Mouse (Mus musculus) adrenal gland, postnatal 36 days (tissue): Measurements from ENCODE around the gene Ctcfl. TPM values are rescaled to one million over a fixed set of nuclear protein-coding genes. Genes with fewer than 3 reads are reported as not detected.
A peak's percentile ranks its signal among the peaks of the same experiment; 100 is the strongest.
"Not testable (repeated sequence)": the region's sequence is repeated elsewhere in the genome, so short reads cannot be mapped to it uniquely, and the experiment has no call there.

Source experiments
- DNase-seq, 2 experiments: peaks; one replicate each; pipeline ENCODE4 v3.0.0; 2021; ENCODE audit warnings: mixed read lengths in 1 of 2
- total RNA-seq, 2 experiments: library from RNA; stranded (reverse); gene quantifications; 2 replicates each; pipeline ENCODE4 v1.2.3; 2021

The Ctcfl gene
- total RNA-seq, 2 experiments from 2014 or later, result 0.10 TPM

GRCm38 (mm10) chr2:173143611-173144010 is 24.3 kb upstream of the Ctcfl start:
- peak; percentile 44 to 51 for DNase-seq

DNA sequence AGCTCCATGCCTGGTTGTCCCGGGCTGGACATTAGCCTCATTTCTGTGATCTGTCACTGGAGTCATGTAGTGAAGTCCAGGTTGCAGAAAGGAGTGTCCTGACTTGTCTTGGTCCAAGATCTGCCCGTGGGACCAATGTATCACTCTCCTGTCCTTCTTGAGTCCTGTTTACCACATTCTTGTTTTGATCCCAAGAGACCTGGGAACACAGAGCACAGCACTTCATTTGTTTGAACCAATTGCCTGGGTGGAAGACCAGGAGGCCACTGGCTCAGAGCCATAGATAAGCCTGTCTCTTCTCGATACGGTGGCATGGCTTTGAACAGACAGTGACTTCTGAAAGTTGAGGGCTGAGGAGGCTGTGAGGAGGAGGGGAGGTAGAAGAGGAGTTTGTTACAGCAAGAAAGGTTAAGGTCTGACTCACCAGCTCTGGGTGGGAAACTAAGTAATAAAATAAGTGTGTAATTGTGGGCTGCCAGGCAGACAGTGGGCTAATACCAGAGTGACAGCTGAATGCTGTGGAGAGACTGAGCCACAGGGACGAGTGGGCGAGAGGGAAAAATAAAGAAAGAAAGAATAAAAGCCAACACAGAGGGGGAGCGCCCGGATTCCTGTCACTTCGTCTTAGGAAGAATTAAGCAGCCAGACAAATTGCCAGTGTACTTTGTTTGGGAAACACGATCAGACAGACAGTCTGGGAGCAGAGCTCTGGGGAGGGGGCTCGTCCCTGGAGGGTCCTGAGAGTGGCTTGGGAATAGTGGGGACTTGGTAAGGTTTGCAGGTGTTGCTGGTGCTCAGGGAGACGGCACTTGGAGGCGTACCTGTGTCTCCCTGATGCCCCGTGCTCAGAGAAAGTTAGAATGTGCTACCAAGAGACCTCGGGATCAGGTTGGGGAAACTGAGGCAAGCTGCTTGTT is 19.3 kb upstream of the Ctcfl start:
- peak in 1 of 2 experiments; percentile 21 for DNase-seq

GRCm38 (mm10) chr2:173134695-173135094 is 15.4 kb upstream of the Ctcfl start:
- no peak for DNase-seq

DNA sequence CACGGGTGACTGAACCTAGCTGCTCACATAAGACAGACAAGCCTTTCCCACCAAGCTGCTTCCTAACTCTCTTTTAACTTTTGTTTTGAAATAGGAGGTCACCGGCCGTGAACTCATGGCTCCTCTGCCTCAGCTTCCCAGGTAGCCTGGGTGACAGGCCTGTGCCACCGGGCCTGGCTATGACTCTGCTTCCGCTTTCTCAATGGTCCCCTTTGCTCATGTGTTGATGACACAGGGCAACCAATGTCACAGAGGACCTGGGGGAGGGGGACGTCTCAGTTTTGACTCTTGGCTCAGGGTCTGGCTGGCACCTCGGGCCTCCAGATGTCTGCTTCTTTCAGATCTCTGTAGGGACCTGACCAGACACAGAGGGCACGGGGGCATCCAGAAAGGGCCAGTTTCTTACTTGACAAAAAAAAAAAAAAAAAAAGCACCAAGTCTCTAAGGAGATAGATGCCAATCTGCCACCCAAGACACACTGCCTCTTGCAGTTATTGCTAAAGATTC is 13.5 kb upstream of the Ctcfl start:
- peak in 1 of 2 experiments; percentile 49 for DNase-seq

DNA sequence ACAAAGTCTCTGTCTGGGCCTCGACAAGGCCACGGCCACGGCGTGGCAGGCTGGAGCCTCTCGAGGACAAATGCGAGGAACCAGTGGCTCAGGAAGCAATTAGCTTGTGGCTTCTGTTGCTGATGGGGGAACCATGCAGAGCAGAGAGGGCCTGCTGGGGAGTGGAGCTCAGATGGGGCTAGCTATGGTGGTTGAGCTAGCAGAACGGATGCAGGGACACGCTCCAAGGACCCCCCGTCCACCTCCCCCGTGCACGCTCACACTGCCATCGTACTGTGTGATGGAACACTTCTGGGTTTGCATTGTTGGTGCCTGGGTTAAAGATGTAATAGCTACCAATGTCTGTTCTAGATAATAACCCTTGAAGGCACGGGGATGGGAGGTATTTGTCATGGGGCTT is 12.9 kb upstream of the Ctcfl start:
- DNase-seq, result no peak

DNA sequence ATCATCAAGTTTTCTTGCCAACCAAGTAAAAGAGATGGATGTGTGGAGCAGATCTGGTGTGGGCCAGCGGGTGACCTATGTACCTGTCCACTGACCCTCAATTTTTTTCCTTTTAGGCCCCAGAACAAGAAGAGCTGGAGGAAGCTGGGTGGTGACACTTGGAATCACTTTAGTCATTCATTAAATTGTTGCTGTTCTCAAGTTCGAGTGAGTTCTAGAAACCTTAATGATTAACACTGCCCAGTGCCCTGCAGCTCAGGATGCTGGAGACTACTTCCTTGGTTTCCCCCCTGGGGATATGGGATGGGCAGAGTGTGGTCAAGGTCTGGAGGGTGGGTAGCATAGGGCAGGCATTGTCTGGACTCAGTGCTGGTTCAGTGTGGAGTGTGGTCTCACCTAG is 9.8 kb upstream of the Ctcfl start:
- DNase-seq, result no peak

DNA sequence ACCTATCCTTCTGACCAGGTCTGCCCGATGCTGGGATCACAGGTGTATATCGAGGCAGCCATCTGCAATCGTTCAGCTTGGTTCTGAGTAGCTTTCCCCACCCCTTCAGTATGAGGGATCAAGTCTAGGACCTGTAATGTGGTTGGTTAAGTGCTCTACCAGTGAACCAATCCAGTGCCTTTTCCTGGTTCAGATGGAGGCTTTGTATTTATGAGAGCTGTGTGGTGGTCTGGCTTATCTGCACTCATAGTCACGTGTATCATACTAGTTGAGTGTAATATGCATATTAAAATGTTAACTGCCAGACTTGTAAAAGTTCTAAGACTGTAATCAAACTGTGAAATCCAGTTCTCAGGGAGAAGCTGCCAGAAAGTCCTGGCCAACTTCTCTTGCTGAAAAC is 7.1 kb upstream of the Ctcfl start:
- no peak for DNase-seq

DNA sequence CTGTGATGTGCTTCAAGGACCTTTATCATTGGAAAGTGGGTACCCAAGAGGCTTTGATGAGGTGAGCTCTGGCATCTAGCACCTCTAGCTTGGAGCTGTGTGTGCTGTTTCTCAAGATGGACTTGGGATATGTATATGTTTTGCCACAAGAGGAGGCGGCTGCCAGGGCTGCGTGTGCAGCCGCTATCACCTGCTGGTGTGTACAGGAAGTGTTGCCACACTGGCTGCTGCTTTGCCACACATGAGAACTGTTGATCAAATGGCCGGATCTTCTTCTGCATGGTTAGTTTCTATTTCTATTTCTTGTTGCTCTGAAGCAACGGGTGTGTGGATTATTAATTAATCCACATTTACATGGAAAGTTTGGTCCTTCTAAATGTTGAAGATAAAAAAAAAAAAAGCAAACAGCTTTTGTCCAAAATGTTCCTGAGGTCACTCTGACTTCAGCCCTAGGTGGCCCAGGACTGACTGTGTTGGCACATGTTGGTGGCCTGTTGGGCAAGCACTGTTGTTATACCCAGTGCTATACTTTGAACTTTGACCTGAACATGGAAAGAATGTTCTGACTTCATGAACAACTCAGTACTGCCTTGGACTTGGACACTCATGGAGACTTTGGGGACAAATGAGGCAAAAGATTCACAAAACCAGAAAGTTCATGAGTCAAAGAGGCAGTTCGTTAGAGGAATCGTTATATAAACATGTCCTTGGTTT is 4.9 kb upstream of the Ctcfl start:
- peak in 1 of 2 experiments; percentile 18 for DNase-seq

DNA sequence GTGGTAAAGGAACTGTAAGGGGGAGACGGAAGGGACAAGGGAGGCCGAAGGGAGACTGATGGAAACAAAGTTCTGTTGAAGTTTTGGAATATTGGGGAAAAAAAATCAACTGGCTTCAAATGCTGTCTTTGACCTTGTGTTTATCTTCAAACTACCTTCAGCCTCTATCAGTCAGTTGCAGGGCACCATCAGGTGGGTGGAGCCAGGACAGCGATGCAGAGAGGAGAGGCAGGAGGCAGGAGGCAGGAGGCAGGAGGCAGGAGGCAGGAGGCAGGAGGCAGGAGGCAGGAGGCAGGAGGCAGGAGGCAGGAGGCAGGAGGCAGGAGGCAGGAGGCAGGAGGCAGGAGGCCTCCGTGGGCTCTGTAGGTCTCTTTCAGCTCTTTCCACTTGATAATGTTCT is 792 bp upstream of the Ctcfl start:
- not testable (repeated sequence) for DNase-seq

- not testable (repeated sequence) for DNase-seq
These were observed 5.5 kb downstream of the Ctcfl start for GRCm38 (mm10) chr2:173113796-173114195.

- no peak for DNase-seq
These were observed 8.8 kb downstream of the Ctcfl start for GRCm38 (mm10) chr2:173110571-173110970.

- no peak for DNase-seq
These were observed 9.8 kb downstream of the Ctcfl start for GRCm38 (mm10) chr2:173109510-173109909.

DNA sequence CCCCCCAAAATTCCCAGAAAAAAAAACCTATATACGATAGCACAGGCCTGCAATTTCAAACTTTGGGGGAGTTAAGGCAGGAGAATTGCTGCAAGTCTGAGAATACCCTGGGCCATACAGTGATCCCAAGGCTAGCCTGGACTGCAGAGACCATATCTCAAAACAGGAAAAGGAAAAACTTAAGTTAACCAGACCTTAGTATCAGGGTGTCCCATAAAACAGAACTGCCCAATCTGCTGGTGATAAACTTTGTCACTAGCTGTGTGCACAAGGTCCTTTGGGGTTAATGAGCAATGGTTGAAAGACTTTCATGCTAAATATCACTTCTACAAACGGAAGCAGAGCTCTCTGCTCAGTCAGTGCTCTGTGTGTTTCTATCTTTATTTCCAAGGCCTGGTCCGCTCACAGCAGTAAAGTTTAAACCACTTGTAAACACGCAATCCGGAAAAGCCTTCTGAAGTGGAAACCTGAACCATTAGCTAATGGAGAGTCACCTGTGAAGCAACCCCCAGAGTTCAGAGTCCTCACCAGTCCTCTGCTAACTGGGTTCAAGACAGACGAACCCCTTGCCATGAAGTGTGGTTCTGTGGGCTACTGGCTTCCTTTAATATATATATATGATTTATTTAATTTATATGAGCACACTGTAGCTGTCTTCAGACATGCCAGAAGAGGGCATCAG is 10.7 kb downstream of the Ctcfl start:
- DNase-seq, result no peak

DNA sequence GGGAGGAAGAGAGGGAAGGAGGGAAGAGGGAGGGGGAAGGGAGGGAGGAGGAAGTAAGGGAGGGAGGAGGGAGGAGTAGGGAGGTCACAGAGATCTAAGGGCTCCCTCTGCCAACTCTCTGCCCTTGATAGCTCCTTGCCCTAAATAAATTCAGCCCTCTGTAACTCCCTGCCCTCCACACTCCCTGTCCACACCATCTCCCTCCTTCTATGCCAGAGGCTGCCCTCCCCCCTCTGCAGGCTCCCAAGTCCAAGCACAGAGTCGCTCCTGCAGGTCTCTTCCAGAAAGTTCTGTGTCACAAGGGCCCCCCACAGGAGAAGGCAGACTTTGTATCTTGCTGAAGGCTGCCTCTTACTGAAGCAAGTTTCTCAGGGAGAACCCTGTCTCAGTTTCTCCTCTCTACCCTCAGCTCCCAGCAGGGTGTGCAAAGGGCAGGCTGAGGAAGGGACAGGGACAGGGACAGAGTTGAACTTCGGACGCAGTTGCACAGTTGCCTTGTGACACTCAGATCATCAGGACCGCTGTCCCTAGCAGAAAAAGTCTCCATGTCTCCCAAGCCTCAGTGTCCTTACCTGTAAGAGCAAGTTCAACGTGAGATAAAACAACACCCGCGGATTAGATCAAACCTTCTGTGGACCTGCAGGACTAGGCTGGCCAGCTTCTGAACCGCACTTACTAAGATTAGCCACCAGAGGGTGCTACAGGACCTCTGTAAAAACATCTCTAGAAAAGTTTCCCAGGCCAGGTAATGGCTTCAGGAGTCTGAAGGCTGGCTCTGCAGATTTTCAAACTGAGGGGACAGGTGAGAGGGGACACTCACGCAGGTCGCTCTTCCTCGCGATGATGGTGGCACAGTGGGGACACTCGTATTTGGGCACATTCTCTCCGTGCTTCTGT is 12.2 kb downstream of the Ctcfl start:
- peak; percentile 42 to 60 for DNase-seq

DNA sequence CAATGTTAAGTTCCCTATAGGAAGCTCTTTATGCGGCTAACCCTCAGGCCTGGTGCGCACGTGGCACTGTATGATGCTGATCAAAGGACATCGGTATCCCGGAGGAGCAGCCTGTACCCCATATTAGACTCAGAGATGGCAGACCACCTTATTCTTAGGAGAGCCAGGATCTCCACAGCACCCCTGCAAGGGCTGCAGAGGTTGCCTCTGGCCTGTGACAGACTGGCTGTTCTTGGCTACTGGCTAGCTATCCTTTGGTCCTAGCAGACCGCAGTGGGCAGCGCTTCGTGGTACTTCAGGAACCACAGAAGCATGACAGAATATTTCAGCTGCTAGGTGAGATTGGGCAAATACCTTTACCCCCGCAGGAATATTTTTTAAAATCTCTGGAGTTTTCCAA is 12.9 kb downstream of the Ctcfl start:
- DNase-seq, result no peak

DNA sequence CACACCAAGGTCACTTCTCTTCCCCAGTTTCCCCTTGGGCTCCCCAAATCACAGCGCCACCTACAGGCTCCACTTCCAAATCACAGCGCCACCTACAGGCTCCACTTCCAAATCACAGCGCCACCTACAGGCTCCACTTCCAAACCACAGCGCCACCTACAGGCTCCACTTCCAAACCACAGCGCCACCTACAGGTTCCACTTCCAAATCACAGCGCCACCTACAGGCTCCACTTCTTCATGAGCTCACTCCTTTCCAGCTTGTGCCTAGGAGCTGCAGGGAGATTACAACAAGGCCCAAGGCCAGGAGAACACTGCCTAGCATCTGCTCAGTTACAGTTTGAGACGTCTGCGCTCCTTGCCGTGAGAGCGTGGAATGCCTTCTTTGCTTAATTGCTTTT is 22.0 kb downstream of the Ctcfl start:
- not testable (repeated sequence) for DNase-seq

DNA sequence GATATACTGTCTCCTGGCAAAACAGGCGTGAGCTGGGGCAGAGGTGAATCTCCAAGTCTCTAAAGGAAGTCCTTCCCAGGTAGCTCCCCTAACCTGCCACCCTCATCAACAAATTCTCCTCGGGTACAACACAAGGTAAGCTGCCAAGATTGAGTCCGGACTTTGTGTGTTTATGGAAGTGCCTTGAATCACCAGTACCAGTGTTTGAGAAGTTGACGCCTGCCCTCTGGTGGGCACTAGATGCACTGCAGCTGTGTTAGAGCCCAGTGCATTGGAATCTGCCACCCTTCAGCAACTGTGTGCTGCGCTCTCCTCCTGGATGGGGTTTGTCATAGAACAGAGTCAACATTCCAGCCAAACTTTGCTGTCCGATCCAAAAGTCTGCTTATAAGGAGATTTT is 29.9 kb downstream of the Ctcfl start:
- DNase-seq, result peak; percentile 84 to 88

DNA sequence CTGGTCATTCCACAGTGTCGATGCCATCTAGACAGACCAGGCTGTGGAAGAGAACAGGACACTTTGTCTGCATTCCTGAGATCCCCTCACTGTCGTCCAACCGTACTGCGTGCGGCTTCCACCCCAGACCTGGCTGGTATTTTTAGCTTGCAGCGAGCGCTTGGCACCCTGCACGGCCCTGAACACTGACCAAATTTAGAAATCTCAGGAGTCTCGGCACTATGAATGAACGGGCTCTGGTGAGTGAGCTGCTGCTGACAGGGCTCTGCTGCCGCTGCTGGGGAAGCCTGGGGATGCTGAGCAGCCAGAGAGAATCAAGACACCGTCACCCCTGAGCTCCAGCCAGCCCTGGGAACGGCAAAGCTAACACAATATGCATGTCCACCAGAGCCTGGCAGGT is 31.9 kb downstream of the Ctcfl start:
- peak; percentile 29 to 38 for DNase-seq

- no peak for DNase-seq
These were observed 33.6 kb downstream of the Ctcfl start for GRCm38 (mm10) chr2:173085763-173086162.

- DNase-seq, result no peak
These were observed 34.5 kb downstream of the Ctcfl start for GRCm38 (mm10) chr2:173084871-173085270.

DNA sequence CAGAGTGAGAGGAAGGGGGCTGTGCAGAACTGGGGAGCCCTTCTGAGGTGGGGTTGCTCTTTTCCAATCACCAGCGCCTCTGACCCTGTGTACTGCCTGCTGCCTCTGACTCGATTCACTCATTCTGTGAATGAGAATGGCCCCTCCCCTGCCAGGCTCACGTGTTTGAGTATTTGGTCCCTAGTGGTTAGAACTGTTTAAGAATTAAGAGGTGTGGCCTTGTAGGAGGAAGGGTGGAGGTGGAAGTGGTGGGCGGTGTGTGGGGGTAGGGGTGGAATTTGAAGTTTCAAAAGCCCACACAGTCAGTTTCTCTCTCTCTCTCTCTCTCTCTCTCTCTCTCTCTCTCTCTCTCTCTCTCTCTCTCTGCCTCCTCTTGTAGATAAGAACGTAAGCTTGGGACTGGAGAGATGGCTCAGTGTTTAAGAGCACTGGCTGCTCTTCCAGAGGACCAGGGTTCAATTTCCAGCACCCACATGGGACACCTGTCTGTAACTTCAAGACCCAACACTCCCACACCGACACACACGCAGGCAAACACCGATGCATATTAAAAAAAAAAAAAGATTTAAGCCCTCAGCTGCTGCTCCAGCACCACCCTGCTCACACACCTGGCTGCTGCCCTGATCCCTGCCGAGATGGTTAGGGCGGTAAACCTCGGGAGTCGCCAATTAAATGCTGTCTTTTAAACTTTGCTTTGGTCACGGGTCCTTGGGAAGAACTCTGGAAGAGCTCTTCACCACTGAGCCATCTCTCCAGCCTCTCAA is 35.4 kb downstream of the Ctcfl start:
- DNase-seq, result peak in 1 of 2 experiments; percentile 41
